Mouse (Mus musculus) heart, embryonic 11.5 days (tissue): ENCODE data around the gene Gm10974. TPM values are rescaled to one million over a fixed set of nuclear protein-coding genes. Genes with fewer than 3 reads are reported as not detected.

Source experiments
- ATAC-seq: fragments of 200-750 bp; cut with Nextera tagmentation; replicated peaks from 2 replicates; pipeline ENCODE4 v1.8.0; 2017; ENCODE audit warnings: moderate library complexity; ENCODE audit not compliant: insufficient number of reproducible peaks, low FRiP score, low TSS enrichment
- H3K27ac ChIP-seq: fragments of 300-500 bp; sonication (generic); 2 replicates; pipeline ENCODE4 v1.5.1; 2014; ENCODE audit warnings: mild to moderate bottlenecking, low read depth, low read length
- H3K27me3 ChIP-seq: fragments of 300-500 bp; sonication (generic); 2 replicates; pipeline ENCODE4 v1.6.1; 2014; ENCODE audit warnings: mild to moderate bottlenecking, low read length, mixed read lengths; ENCODE audit not compliant: control insufficient read depth, insufficient read depth
- H3K36me3 ChIP-seq: fragments of 300-500 bp; sonication (generic); 2 replicates; pipeline ENCODE4 v1.6.1; 2014; ENCODE audit warnings: mild to moderate bottlenecking, low read length, moderate library complexity, mixed read lengths; ENCODE audit not compliant: control insufficient read depth, insufficient read depth
- H3K4me1 ChIP-seq: fragments of 300-500 bp; sonication (generic); 2 replicates; pipeline ENCODE4 v1.6.1; 2014; ENCODE audit warnings: low read length; ENCODE audit not compliant: control insufficient read depth, insufficient read depth
- H3K4me2 ChIP-seq: fragments of 300-500 bp; sonication (generic); 2 replicates; pipeline ENCODE4 v1.6.1; 2014; ENCODE audit warnings: mild to moderate bottlenecking, moderate library complexity
- H3K4me3 ChIP-seq: fragments of 300-500 bp; sonication (generic); 2 replicates; pipeline ENCODE4 v1.5.1; 2014; ENCODE audit warnings: low read depth, low read length
- H3K9ac ChIP-seq: fragments of 300-500 bp; sonication (generic); 2 replicates; pipeline ENCODE4 v1.6.1; 2014; ENCODE audit warnings: mild to moderate bottlenecking, low read depth, low read length, moderate library complexity
- H3K9me3 ChIP-seq: fragments of 300-500 bp; sonication (generic); replicated peaks from 2 replicates; pipeline ENCODE4 v1.6.1; 2016; ENCODE audit warnings: low read length; ENCODE audit not compliant: control insufficient read depth
- WGBS: fragments of 180-500 bp; shearing (Covaris S2); extraction: QIAGEN DNeasy Blood & Tissue Kit; methylation state at CpG from one replicate; pipeline ENCODE4 v1.1.7; 2014; ENCODE audit not compliant: insufficient replicate concordance; 5-methylcytosine and 5-hydroxymethylcytosine counted together
- polyA plus RNA-seq: library from polyadenylated mRNA; unstranded; fragments of >200 nt; fragmentation: Nextera tagmentation; extraction: Ambion mirVana; gene quantifications from 2 replicates; pipeline ENCODE4 v1.2.1, GENCODE M21; 2014

The Gm10974 gene
- polyA plus RNA-seq, 1 experiment from 2014 or later = not detected

DNA sequence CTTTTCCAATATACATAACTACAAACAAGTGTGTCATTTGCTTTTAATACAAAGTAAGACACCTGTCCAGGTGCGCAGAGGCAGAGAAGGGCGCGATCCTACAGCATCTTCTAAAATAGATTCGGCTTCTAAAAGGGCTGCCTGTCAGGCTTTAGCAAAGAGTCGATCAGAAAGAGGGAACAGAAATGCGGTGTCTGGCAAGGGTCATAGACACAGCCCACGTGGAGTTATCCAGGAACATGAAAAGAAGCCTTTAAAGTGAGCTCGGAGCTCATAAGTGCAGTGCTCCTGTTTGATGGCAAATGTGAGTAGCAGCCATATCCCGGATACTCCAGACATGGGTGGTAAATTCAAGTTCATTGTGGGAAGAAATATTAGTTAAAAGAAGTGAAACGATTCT is 17.1 kb upstream of the Gm10974 start:
- H3K27ac ChIP-seq = no peak overlapping the region
- no peaks in the 10 kb centered on the region for H3K27me3 ChIP-seq
- no peak overlapping the region for H3K4me3 ChIP-seq
- no peaks in the 10 kb centered on the region for H3K9me3 ChIP-seq
- no peaks in the 10 kb centered on the region; the same call in 1 of the 2 replicates for H3K36me3 ChIP-seq
- H3K4me1 ChIP-seq = no peaks in the 10 kb centered on the region
- no peak overlapping the region for H3K9ac ChIP-seq
- WGBS = 84% methylated on average over 10 of the region's 10 CpGs
- no peak for ATAC-seq
- H3K4me2 ChIP-seq = no peak overlapping the region

DNA sequence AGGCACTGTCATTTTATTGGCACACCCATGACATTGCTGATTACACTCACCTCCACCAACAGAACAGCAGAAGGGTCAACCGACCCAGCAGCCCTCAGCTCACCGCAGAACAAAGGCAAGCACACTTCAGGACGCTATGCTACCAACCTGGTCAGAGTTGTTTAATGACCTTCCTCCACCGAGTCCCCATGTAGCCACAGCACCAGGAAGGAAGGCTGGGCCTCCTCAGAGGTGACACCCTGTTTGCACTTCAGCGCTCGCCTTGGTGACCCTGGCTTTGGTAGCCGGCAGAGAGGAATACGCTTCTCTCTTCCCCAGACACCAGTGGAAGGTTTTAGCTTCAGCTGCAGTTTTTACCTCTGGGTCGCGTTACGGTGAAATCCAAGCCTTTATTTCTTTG is 16.0 kb upstream of the Gm10974 start:
- no peak for ATAC-seq

DNA sequence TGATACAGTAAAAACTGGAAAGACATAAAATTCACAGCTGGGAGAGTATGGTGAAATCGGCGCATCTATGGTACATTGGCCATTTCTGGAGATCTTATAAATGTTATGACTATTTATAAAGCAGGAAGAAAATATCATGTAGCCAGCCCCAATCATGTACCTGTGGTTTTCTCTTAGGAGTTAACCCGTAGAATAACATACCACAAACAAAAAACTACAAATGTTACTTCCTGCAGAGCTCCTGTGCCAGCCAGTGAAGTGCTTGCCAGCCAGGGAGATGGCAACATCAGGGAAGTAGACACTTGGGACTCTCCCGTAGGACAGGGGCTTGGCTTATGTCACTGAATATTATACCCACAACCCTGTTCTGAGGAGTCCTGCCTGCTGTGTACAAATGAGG is 14.6 kb upstream of the Gm10974 start:
- no peak for ATAC-seq
- Histone ChIP-seq H3K9ac (no peak overlapping the region), H3K4me2 (no peak overlapping the region), H3K9me3 (no peaks in the 10 kb centered on the region), H3K4me3 (no peak overlapping the region), H3K4me1 (no peaks in the 10 kb centered on the region), H3K36me3 (no peaks in the 10 kb centered on the region; the same call in 1 of the 2 replicates), H3K27ac (no peak overlapping the region), H3K27me3 (no peaks in the 10 kb centered on the region)
- 82% methylated on average over 4 of the region's 4 CpGs for WGBS

More for the DNA sequence above, 16.0 kb upstream of the Gm10974 start:
- H3K9ac ChIP-seq = no peak overlapping the region
- H3K36me3 ChIP-seq = no peaks in the 10 kb centered on the region; the same call in 1 of the 2 replicates
- no peaks in the 10 kb centered on the region for H3K4me1 ChIP-seq
- no peak overlapping the region for H3K4me2 ChIP-seq
- H3K27me3 ChIP-seq = no peaks in the 10 kb centered on the region
- 42% methylated on average over 11 of the region's 11 CpGs for WGBS
- H3K27ac ChIP-seq = no peak overlapping the region
- H3K4me3 ChIP-seq = no peak overlapping the region
- H3K9me3 ChIP-seq = no peaks in the 10 kb centered on the region

DNA sequence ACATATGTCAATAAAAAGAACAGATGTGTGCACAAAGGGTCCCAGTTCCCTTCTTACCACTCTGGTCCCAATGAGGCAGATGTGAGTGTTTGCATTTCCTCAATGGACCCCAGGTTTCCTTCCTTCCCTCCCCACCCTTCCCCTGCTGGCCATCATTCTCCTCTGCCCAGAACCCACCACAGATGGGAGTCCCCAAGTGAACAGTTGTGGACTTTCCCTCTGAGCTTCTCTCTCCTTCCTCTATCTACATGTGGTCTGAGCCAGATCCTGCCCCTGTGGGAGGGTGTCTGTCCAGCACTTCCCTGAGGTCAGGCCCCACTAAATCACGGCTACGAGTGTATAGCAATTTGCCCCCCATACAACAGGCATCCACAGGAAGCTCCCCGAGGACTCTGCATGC is 10.8 kb upstream of the Gm10974 start:
- Histone ChIP-seq H3K4me2 (no peak overlapping the region), H3K27ac (no peak overlapping the region), H3K27me3 (no peaks in the 10 kb centered on the region), H3K9me3 (no peaks in the 10 kb centered on the region), H3K4me1 (no peaks in the 10 kb centered on the region), H3K9ac (no peak overlapping the region), H3K36me3 (no peaks in the 10 kb centered on the region), H3K4me3 (no peak overlapping the region)
- 55% methylated on average over 3 of the region's 3 CpGs for WGBS
- no peak for ATAC-seq

DNA sequence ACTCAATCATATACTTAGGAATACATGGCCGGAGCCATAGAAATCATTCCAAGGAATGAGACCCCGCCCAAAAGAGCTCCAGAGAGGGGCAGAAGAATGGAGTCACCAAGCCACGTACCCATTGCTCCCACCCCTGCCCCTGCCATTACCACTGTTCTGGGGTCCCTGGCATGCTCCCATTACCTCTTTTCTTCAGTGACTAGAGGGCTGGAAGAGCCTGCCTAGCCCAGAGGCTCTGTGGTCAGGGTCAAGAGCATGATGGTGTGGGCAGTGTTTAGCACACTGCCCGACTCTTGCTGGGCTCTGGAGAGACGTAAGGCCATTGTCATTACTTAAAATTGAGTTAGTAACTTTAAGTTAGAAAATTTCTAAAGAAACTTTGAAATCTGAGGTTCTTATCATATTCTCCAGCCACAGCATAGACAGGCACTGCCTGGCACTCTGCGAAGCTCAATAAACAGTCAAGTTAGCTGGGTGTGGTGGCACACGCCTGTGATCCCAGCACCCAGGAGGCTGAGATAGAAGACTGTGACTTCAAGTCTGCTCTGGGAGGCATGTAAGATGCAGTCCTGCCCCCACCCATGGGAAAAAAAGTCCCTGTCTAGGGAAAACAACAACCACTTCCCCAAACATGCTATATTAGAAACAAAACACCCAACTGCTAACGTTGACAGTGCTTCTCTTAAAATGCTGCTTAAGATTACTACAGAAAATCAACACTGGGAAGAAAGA is 9.7 kb upstream of the Gm10974 start:
- no peak for ATAC-seq
- Histone ChIP-seq H3K4me2 (no peak overlapping the region), H3K27me3 (no peaks in the 10 kb centered on the region), H3K9me3 (no peaks in the 10 kb centered on the region), H3K27ac (no peak overlapping the region), H3K4me3 (no peak overlapping the region), H3K36me3 (no peaks in the 10 kb centered on the region), H3K9ac (no peak overlapping the region), H3K4me1 (no peaks in the 10 kb centered on the region)
- 79% methylated on average over 8 of the region's 8 CpGs for WGBS

DNA sequence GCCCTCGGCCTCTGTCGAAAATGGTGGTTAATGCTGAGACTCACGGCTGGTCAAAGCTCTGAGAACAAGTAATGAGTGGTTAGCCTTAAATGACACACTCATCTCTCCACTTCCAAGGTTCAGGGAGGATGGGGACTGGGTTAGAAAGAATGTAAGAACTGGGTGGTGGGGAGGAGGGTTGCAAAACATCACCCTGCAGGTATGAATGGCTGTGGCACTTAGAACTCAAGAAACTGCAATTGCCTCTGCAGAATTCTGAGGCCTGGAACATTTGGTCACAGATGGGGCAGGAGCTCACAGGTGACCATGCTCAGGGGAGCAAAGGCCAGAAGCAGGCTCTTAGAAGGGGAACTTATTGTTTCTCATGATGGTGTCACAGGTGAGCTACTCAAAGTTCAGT is 7.2 kb upstream of the Gm10974 start:
- Histone ChIP-seq H3K4me3 (no peak overlapping the region), H3K36me3 (no peaks in the 10 kb centered on the region), H3K27me3 (no peaks in the 10 kb centered on the region), H3K4me2 (no peak overlapping the region), H3K9ac (no peak overlapping the region), H3K9me3 (no peaks in the 10 kb centered on the region), H3K27ac (no peak overlapping the region), H3K4me1 (no peaks in the 10 kb centered on the region)
- ATAC-seq = no peak
- WGBS = 80% methylated on average over 3 of the region's 3 CpGs

DNA sequence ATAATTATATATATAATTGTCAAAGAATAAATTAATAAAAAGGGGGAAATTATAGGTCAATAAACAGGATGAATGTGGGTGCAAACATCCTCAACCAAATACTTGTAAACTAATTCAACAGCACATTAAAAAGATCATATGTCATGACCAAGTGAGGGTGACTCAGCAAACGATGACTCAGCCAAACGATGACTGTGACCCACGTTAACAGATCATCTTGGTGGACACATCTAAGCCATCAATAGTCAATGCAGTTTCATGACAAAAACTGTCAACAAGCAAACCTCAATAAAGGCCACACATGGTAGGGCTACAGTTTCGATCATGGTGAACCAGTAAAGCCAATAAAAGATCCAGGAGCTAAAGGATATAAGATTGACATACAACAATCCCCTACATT is 6.7 kb upstream of the Gm10974 start:
- Histone ChIP-seq H3K27me3 (no peaks in the 10 kb centered on the region), H3K4me3 (no peak overlapping the region), H3K9ac (no peak overlapping the region), H3K27ac (no peak overlapping the region), H3K36me3 (no peaks in the 10 kb centered on the region), H3K4me1 (no peaks in the 10 kb centered on the region), H3K4me2 (no peak overlapping the region), H3K9me3 (no peaks in the 10 kb centered on the region)
- no peak for ATAC-seq
- 80% methylated on average over 4 of the region's 4 CpGs for WGBS

DNA sequence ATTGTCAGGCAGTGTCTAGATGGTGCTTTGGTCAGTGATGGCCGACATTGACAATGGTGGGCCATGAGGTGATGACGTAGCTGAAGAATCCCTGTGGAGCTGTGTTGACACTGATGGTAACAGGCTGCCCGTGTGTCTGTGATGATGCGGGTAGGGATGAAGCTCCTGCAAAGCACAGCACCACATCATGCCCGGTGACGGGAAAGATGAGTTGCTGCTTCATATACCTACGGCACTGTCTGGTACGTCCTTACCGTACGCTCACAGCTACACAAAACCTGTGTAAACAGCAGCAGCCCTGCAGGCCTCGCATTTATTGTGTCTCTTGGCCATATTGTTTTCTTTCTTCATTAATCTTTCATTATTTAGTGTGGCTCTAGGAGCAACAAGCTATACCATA is 1.2 kb upstream of the Gm10974 start:
- no peaks in the 10 kb centered on the region for H3K9me3 ChIP-seq
- ATAC-seq = no peak
- no peaks in the 10 kb centered on the region for H3K27me3 ChIP-seq
- no peaks in the 10 kb centered on the region for H3K36me3 ChIP-seq
- no peak overlapping the region for H3K4me3 ChIP-seq
- H3K9ac ChIP-seq = no peak overlapping the region
- H3K4me1 ChIP-seq = peaks cover 5% of the 10 kb centered on the region; the same call in 1 of the 2 replicates
- H3K27ac ChIP-seq = no peak overlapping the region
- 87% methylated on average over 11 of the region's 11 CpGs for whole genome bisulfite sequencing
- H3K4me2 ChIP-seq = no peak overlapping the region

DNA sequence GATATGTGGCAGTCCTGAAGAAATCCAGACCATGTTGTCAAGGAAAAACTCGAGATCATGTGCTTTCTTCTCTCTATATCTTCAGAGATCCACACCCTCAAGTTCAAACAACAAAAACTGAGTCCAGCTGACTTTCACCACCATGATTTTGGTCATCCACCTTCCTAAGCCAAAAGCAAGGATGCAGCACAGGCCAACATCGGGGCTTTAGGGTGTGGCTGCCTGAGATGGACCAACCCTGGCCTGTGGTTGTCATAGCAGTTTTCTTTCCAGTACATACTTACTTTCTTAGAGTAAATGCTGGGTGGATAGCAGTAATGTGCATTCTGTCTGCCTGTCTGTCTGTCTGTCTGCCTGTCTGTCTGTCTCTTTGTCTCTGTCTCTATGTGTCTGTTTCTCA is 294 bp upstream of the Gm10974 start:
- Histone ChIP-seq H3K36me3 (no peaks in the 10 kb centered on the region), H3K4me2 (no peak overlapping the region), H3K4me1 (peaks cover 5% of the 10 kb centered on the region; the same call in 1 of the 2 replicates), H3K9me3 (no peaks in the 10 kb centered on the region), H3K4me3 (no peak overlapping the region), H3K9ac (no peak overlapping the region), H3K27me3 (no peaks in the 10 kb centered on the region), H3K27ac (no peak overlapping the region)
- ATAC-seq = no peak
- WGBS = 61% methylated on average over 2 of the region's 2 CpGs
